Mouse (Mus musculus) testis, adult 2 months (tissue): ENCODE measurements around the gene Foxj2. TPM values are rescaled to one million over a fixed set of nuclear protein-coding genes. Genes with fewer than 3 reads are reported as not detected.

Source experiments
- H3K27ac ChIP-seq: fragments of 200-500 bp; 2 replicates; pipeline ENCODE4 v1.5.1; 2012; ENCODE audit warnings: low read depth, low read length; ENCODE audit not compliant: control insufficient read depth, insufficient read depth
- H3K27me3 ChIP-seq: fragments of 200-500 bp; 2 replicates; pipeline ENCODE4 v1.6.1; 2012; ENCODE audit warnings: mild to moderate bottlenecking, low read length, moderate library complexity; ENCODE audit not compliant: control insufficient read depth, insufficient read depth
- H3K36me3 ChIP-seq: fragments of 200-500 bp; 2 replicates; pipeline ENCODE4 v1.6.1; 2012; ENCODE audit warnings: mild to moderate bottlenecking, low read length; ENCODE audit not compliant: control insufficient read depth, insufficient read depth
- H3K4me1 ChIP-seq: fragments of 200-500 bp; 2 replicates; pipeline ENCODE4 v1.6.1; 2012; ENCODE audit warnings: low read length; ENCODE audit not compliant: control insufficient read depth, insufficient read depth
- H3K4me3 ChIP-seq: fragments of 200-500 bp; 2 replicates; pipeline ENCODE4 v1.5.1; 2012; ENCODE audit warnings: low read depth, mild to moderate bottlenecking, low read length, moderate library complexity, mixed read lengths; ENCODE audit not compliant: control insufficient read depth
- CTCF ChIP-seq: fragments of 200-500 bp; IDR thresholded peaks from 2 replicates; pipeline ENCODE4 v1.5.1; 2012; ENCODE audit warnings: low read depth, mild to moderate bottlenecking, inconsistent platforms, low read length, moderate library complexity; ENCODE audit not compliant: control insufficient read depth, insufficient read depth, insufficient replicate concordance
- POLR2A ChIP-seq: fragments of 200-500 bp; IDR thresholded peaks from 2 replicates; pipeline ENCODE4 v1.6.1; 2012; ENCODE audit warnings: low read depth, mild to moderate bottlenecking, inconsistent platforms, low read length, moderate library complexity; ENCODE audit not compliant: control insufficient read depth
- polyA plus RNA-seq: library from polyadenylated mRNA; depleted of rRNA; stranded (reverse); fragments of >200 nt; gene quantifications from 2 replicates; pipeline ENCODE4 v1.2.3, GENCODE M21; 2012; rRNA removed

The Foxj2 gene
- polyA plus RNA-seq = 3.0 and 3.7 TPM in 2 replicates

GRCm38 (mm10) chr6:122819306-122820070 lies at the start of gene Foxj2:
Gene Foxj2 (plus strand): TSS chr6:122819914.
- Histone ChIP-seq H3K27ac (peak within 1 kb of the TSS; percentile 61), H3K36me3 (no peaks in the 10 kb centered on the region), H3K4me1 (peaks cover 6% of the 10 kb centered on the region), H3K27me3 (no peaks in the 10 kb centered on the region; the same call in 1 of the 2 replicates), H3K4me3 (peak within 1 kb of the TSS; percentile 80)
- TF ChIP-seq CTCF (no peak), POLR2A (no peak)

- peak overlapping the region; percentile 93 for H3K4me3 ChIP-seq
- TF ChIP-seq CTCF (no peak), POLR2A (no peak)
- peak overlapping the region; percentile 97; the same call in 1 of the 2 replicates for H3K27ac ChIP-seq
- no peaks in the 10 kb centered on the region; the same call in 1 of the 2 replicates for H3K4me1 ChIP-seq
- H3K27me3 ChIP-seq = no peaks in the 10 kb centered on the region
- H3K36me3 ChIP-seq = no peaks in the 10 kb centered on the region; the same call in 1 of the 2 replicates
These were observed 48.9 kb upstream of the Foxj2 start for GRCm38 (mm10) chr6:122770760-122771315.

- Histone ChIP-seq H3K4me1 (no peaks in the 10 kb centered on the region; the same call in 1 of the 2 replicates), H3K4me3 (no peak overlapping the region), H3K27ac (no peak overlapping the region), H3K36me3 (no peaks in the 10 kb centered on the region; the same call in 1 of the 2 replicates), H3K27me3 (no peaks in the 10 kb centered on the region)
- TF ChIP-seq POLR2A (no peak), CTCF (no peak)
These were observed 47.0 kb upstream of the Foxj2 start for GRCm38 (mm10) chr6:122772701-122773100.

GRCm38 (mm10) chr6:122774345-122774744 lies 45.4 kb upstream of the Foxj2 start:
- H3K4me3 ChIP-seq = no peak overlapping the region
- no peak overlapping the region for H3K27ac ChIP-seq
- H3K27me3 ChIP-seq = no peaks in the 10 kb centered on the region
- H3K36me3 ChIP-seq = no peaks in the 10 kb centered on the region; the same call in 1 of the 2 replicates
- no peaks in the 10 kb centered on the region; the same call in 1 of the 2 replicates for H3K4me1 ChIP-seq
- TF ChIP-seq CTCF (no peak), POLR2A (no peak)

- Histone ChIP-seq H3K4me1 (no peaks in the 10 kb centered on the region), H3K36me3 (no peaks in the 10 kb centered on the region), H3K27me3 (no peaks in the 10 kb centered on the region), H3K4me3 (no peak overlapping the region), H3K27ac (no peak overlapping the region)
- TF ChIP-seq POLR2A (no peak), CTCF (no peak)
These were observed 43.7 kb upstream of the Foxj2 start for GRCm38 (mm10) chr6:122776040-122776439.

GRCm38 (mm10) chr6:122779916-122780315 lies 39.8 kb upstream of the Foxj2 start:
- no peaks in the 10 kb centered on the region for H3K27me3 ChIP-seq
- no peaks in the 10 kb centered on the region for H3K4me1 ChIP-seq
- H3K36me3 ChIP-seq = no peaks in the 10 kb centered on the region
- no peak overlapping the region for H3K27ac ChIP-seq
- no peak overlapping the region for H3K4me3 ChIP-seq
- no peak for TF ChIP-seq POLR2A
- TF ChIP-seq CTCF = no peak

- TF ChIP-seq CTCF (no peak), POLR2A (no peak)
- Histone ChIP-seq H3K27me3 (no peaks in the 10 kb centered on the region), H3K4me3 (no peak overlapping the region), H3K4me1 (no peaks in the 10 kb centered on the region), H3K36me3 (no peaks in the 10 kb centered on the region), H3K27ac (no peak overlapping the region)
These were observed 38.5 kb upstream of the Foxj2 start for GRCm38 (mm10) chr6:122781167-122781566.
